Mouse (Mus musculus): ENCODE measurements around the gene Enox1.

The Enox1 gene

DNA sequence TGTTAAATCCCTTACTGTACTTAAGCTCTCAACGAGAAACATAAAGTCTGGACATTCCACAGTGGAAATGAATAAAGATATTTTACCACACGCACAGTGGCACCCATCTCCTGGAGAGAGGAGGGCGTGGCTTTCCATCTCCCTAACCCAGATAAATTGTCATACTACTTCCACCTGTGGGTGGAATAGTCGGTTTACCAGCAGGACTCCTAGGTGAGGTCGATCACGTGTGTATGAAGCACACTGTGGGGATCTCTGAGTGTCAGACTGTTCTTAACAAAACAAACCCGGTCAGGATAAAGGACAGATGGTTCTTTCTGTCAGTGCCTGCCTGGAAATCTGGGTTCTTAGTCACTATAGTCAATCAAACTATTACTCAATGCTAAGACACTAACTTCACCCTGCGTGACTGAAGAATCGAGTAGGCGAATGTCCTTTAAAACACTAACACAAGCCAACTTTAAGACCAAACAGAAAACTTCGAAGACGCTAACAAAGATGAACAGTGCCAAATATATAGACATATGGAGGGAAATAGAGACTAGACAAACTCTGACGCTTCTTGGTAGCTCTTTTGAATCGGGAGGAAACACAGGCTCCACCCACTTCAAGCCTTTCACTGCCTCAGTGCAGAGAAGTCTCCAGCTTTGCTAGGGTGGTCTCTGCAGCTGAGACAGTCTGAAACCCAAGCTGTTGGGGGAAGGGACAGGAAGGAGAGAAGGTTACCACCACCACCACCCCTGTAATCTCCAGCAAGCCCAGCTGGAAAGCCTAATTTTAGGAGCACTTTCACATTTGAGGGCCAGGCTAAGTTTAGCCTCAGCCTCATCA is 423.8 kb downstream of the Enox1 start:
- DNase-seq, result no peak

- DNase-seq, result no peak
These were observed 424.3 kb downstream of the Enox1 start for GRCm38 (mm10) chr14:77580937-77581270.

GRCm38 (mm10) chr14:77581616-77582015 is 425.1 kb downstream of the Enox1 start:
- DNase-seq, result no peak

DNA sequence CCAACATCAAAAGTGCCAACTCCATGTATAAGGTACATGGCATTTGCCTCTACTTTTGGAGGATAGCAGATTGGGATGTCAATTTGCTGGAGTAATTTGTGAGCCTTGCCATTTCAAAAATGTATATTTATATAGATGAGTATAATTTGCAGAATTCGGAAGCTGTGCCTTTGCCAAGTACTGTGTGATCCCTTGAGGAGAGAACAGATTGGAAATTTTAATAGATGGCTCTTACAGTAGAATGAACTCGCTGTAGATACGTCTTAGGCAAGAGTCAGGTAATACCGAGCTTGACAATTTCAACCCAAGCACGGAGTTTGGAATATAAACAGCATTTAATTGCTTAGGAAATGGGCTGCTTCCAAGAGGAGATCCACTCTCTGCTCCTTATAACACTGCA is 427.9 kb downstream of the Enox1 start:
- no peak for DNase-seq

DNA sequence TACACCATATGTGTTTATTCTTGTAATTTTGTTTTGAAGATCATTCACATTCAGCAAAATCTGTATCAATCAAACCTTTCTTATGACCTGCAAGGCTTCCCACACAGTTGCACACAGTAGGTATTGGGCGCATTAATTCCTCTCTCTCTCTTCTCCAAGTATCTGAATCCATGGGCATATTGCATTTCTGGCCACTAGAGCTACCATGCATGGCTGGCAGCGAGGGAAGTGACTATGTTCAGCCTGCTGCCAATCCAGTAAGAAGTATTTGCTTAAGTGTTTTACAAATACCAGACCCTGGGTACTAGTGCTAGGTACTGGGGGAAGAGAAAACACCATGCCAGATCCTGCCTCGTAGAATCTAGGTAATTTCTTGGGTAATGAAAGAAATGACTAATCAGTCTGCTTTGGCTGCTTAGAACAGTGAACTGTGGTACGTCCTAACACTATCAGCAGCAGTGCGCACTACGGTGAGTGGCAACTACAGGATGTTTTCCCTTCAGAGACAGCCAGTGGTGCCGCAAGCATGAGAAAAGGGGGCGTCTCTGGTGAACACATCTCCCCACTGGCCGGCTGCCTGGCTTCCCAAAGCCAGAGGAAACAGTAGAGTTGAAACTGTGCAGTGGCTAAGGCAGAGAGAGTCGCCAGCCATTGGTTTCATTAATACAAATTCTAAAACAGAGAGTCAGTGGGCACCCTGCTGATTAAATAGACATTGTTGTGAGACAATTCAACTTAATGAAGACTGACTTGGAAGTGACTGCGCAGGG is 428.7 kb downstream of the Enox1 start:
- DNase-seq, result no peak

- no peak for DNase-seq
These were observed 429.5 kb downstream of the Enox1 start for GRCm38 (mm10) chr14:77586033-77586432.

DNA sequence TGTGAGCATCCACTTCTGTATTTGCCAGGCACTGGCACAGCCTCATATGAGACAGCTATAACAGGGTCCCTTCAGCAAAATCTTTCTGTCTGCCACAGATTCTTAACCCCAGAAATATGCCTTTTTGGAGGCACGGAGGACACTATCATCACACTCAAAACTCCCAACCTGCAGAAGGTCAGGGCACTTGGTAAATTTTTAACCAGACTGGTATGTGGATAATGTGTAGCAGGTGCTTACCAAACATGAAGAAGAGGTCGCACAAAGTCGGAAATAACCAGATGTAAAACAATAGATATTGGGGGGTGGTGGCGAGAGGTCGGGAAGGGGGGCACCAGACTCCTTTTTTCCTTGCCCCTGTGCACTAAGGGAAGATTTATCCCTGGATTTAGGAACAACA is 430.6 kb downstream of the Enox1 start:
- no peak for DNase-seq

DNA sequence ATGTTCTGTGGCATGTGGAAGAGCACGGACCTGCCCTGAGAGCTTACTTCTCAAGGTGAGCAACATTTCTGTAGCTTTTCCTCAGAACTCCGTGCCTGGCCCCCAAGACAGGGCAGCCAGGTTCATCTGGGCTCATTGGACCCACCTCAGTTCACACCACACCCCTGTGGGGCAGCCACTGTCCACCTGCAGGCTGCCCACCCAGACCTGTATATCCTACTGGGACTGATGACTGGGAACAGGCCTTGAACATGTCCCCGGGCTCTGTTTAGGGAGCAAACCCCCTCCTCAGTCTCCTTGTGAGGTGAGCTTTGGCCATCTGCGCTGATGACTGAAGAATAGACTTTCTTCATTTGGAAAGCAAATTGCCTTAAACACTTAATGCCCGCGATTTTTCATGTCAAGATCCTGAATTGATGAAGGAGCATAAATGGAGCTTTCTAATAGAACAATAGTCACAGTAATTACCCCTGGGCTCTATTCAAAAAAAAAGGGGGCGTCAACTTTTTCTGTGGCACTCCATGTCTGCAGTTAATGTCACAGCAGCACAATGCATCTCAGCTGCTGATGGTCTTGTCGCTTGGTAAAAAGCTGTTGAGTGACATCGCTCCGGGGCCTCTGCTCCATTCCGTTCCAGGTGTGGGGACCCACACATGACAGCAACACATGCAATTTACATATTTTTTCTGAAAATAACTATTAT is 436.7 kb downstream of the Enox1 start:
- no peak for DNase-seq

DNA sequence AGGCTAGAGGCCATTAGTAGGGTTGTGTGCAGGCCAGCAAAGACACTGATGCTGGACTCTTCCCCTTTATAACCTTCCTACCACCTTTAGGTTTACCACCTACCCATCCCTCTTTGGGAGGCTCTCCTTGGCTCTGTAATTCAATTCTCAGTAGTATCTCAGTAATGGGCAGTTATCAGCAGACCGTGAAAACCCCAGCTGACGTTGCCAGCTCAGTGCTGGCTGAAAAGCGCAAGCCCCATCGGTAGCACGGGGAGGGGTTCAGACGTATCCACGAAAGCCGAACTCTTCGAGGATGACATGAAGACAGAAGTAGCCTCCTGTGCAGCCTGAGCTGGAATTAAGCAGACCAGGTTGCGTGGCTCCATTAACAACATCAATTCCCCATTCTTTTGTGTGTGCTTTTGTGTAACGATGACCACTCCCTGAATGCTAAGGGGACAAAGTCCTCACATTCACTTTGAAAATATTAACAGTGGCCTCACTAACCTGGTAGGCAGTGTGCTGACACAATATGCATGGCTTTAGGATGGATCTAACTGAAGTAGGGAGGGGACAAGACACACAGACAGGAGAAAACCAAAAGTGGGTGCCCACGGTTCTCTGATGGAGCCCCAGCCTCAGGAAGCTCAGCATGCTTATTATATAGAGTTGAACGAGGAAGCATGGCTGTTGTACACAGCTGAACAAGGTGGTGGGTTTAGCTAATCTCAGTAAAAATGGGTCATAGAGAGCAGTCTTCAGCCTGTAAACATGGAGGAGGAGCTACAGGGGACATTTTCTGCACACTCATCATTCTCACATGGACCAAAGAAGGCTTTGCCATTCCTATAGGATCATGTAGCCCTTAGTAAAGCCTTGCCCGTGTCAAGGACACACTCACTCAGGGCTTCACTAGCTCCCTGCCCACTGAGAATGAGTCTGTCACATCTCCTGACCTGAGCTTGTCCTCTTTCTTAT is 439.9 kb downstream of the Enox1 start:
- no peak for DNase-seq

GRCm38 (mm10) chr14:77599016-77599704 is 442.6 kb downstream of the Enox1 start:
- no peak for DNase-seq

- no peak for DNase-seq
These were observed 444.2 kb downstream of the Enox1 start for GRCm38 (mm10) chr14:77600773-77601172.

DNA sequence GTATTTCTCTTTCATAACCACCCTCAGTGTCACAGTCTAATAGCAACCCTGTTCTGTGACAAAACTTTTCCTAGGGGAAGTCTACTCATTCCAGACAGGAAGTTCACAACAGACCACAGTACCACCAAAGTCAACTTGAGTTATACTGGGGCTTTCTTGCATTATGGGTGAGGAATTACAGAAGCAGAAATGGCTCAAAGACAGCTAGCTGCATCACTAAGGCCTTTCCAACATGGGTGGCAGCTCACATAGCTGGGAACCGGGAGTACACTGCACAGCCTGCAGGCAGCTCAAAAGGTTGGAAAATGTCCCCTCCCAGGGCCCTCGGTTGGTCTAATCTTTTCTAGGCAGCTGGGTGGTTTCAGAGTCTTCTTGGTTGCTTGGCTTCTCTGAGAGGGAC is 444.9 kb downstream of the Enox1 start:
- no peak for DNase-seq

GRCm38 (mm10) chr14:77608182-77608839 is 451.7 kb downstream of the Enox1 start:
- DNase-seq, result no peak

GRCm38 (mm10) chr14:77615201-77615600 is 458.6 kb downstream of the Enox1 start:
- no peak for DNase-seq

GRCm38 (mm10) chr14:77617250-77617649 is 460.7 kb downstream of the Enox1 start:
- no peak for DNase-seq

- no peak for DNase-seq
These were observed 461.7 kb downstream of the Enox1 start for GRCm38 (mm10) chr14:77618131-77618805.

DNA sequence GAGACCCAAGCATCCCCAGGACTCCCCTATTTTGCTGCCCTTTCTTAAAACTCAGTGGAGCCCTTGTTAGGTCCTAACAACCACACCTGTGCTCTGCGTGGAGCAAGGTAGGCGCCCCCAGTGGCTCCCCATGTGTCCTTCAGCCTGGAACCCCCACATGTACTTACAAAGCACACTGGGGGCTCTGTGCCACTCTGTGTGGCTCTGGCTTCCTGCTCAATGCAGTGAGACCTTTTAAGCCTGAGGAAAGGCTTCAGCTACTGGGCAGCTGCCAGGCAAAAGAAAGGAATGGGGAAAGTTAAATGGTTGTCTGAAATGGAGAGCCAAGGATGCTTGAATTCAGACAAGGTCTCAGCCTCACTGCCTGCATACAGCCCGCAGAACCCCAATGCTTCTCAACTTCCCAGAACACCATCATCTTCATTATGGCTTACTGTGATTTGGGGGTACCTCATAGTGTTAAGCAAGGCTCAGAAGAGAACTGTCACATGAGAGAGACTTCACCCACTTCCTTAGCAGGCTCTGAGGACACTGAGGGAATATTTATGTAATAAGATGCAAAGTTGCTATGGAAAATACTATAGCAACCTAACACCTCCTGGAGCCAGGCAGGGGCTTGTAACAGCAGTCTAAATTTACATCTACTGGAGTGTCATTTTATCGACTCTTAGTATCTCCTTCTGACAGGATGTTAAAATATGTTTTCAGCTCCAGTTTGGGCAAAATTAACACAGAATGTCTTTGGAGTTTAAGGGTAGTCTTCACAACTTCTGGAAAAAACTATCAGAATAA is 465.1 kb downstream of the Enox1 start:
- no peak for DNase-seq

DNA sequence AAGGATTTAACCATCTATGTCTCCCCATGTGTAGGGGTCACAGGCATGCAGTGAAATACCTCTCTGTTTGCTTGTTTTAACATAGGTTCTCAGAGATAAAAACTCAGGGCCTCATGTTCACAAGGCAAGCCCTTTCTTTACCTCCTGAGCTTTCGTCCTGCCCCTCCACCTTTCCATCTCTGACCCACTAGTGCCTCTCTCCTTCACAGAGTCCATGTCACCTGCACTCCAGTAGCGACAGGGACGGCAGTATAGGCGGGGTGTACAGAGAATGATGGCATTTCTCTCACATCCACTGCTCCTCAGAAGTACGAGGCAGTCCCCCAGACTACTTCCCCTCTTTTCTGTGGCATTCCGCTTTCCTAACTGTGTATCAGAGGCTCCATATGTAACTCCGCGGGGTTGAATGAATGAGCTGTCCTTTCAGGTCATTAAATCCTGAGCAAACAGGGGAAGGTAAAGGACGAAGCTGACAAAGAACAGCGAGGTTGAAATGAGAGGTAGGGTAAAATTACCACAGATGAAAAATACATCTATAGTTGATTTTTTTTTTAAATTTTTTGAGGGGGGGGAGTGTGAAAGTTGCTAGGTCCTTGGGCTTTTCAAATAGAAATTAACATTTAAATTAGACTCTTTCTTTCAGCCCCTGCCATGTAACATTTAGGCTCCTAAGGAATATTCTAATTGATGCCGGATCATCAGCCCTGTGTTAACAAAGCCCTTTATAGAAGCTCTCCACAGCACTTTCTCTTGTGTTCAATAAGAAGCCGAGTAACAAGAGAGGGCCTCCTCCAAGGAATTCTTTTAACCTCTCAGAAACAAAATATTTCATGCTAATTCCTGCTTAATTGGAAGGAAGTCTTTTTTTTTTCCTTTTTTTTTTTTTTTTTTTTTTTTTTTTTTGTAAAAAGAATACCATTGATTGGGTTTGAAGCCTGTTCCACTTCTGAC is 470.3 kb downstream of the Enox1 start:
- DNase-seq, result no peak
